Mouse (Mus musculus) neural tube, postnatal 0 days (tissue): Measurements from ENCODE around the gene Tars. TPM values are rescaled to one million over a fixed set of nuclear protein-coding genes. Genes with fewer than 3 reads are reported as not detected.

Source experiments
- polyA plus RNA-seq: library from polyadenylated mRNA; unstranded; fragments of >200 nt; fragmentation: Nextera tagmentation; extraction: Ambion mirVana; gene quantifications from 2 replicates; pipeline ENCODE4 v1.2.1, GENCODE M21; 2015

The Tars gene
- polyA plus RNA-seq, result 28.9 and 37.4 TPM in 2 replicates

GRCm38 (mm10) chr15:11399356-11400067, at the start of gene Tars:
Gene Tars, minus strand, starts transcription at chr15:11399665.

